Mouse (Mus musculus) lung, embryonic 14.5 days (tissue): ENCODE measurements at regions not wholly inside any gene's neighbourhood (a gene's known extent, or its start where the extent isn't known, plus 50 kb on each side); places are given as distances from the start of the nearest gene placed in this dataset.

Experiments
- ATAC-seq: fragments of 200-750 bp; cut with Nextera tagmentation; 2 replicates; pipeline ENCODE4 v1.8.0; 2017; ENCODE audit warnings: mild to moderate bottlenecking, moderate TSS enrichment, moderate library complexity; ENCODE audit not compliant: insufficient read depth
- DNase-seq: peaks from one replicate; pipeline ENCODE4 v3.0.0-alpha.2; 2015
- H3K27ac ChIP-seq: fragments of 300-500 bp; sonication (generic); 2 replicates; pipeline ENCODE4 v1.5.1; 2014; ENCODE audit warnings: low read depth, mild to moderate bottlenecking, moderate library complexity
- H3K27me3 ChIP-seq: fragments of 300-500 bp; sonication (generic); 2 replicates; pipeline ENCODE4 v1.6.1; 2014; ENCODE audit warnings: low read length, control low read depth; ENCODE audit not compliant: insufficient read depth
- H3K36me3 ChIP-seq: fragments of 300-500 bp; sonication (generic); 2 replicates; pipeline ENCODE4 v1.6.1; 2014; ENCODE audit warnings: control low read depth; ENCODE audit not compliant: insufficient read depth
- H3K4me1 ChIP-seq: fragments of 300-500 bp; sonication (generic); 2 replicates; pipeline ENCODE4 v1.6.1; 2014; ENCODE audit warnings: antibody characterized with exemption, control low read depth; ENCODE audit not compliant: insufficient read depth
- H3K4me2 ChIP-seq: fragments of 300-500 bp; sonication (generic); 2 replicates; pipeline ENCODE4 v1.6.1; 2014; ENCODE audit warnings: mild to moderate bottlenecking
- H3K4me3 ChIP-seq: fragments of 300-500 bp; sonication (generic); 2 replicates; pipeline ENCODE4 v1.5.1; 2014; ENCODE audit warnings: low read depth, low read length
- H3K9ac ChIP-seq: fragments of 300-500 bp; sonication (generic); 2 replicates; pipeline ENCODE4 v1.6.1; 2014
- H3K9me3 ChIP-seq: fragments of 300-500 bp; sonication (generic); 2 replicates; pipeline ENCODE4 v1.6.1; 2016; ENCODE audit warnings: low read depth, low read length, control low read depth
- CTCF ChIP-seq: IDR thresholded peaks from 2 replicates; pipeline ENCODE4 v1.5.1; 2016; ENCODE audit warnings: antibody characterized with exemption, low read depth
- WGBS: fragments of 180-500 bp; shearing (Covaris S2); extraction: QIAGEN DNeasy Blood & Tissue Kit; methylation state at CpG from one replicate; pipeline ENCODE4 v1.1.7; 2014; 5-methylcytosine and 5-hydroxymethylcytosine counted together

- WGBS: 80% methylated on average over 6 of the region's 6 CpGs
Measured at GRCm38 (mm10) chrX:60833456-60833855, 59.8 kb downstream of the Sox3 start.

GRCm38 (mm10) chrX:60831330-60832027, 61.8 kb downstream of the Sox3 start:
- Histone ChIP-seq H3K9me3 (no peaks in the 10 kb centered on the region), H3K4me1 (no peaks in the 10 kb centered on the region), H3K36me3 (no peaks in the 10 kb centered on the region), H3K27ac (no peak overlapping the region), H3K27me3 (no peaks in the 10 kb centered on the region), H3K4me2 (no peak overlapping the region), H3K4me3 (no peak overlapping the region), H3K9ac (no peak overlapping the region)
- ATAC-seq: no peak
- 37% methylated on average over 21 of the region's 22 CpGs for WGBS
- DNase-seq: no peak
- TF ChIP-seq CTCF: no peak

More at GRCm38 (mm10) chrX:60833456-60833855, 59.8 kb downstream of the Sox3 start:
- H3K4me3 ChIP-seq: no peak overlapping the region
- no peaks in the 10 kb centered on the region for H3K36me3 ChIP-seq
- H3K27ac ChIP-seq: no peak overlapping the region
- no peak for TF ChIP-seq CTCF
- no peak overlapping the region for H3K9ac ChIP-seq
- H3K4me2 ChIP-seq: no peak overlapping the region
- H3K4me1 ChIP-seq: no peaks in the 10 kb centered on the region
- no peaks in the 10 kb centered on the region for H3K27me3 ChIP-seq
- H3K9me3 ChIP-seq: no peaks in the 10 kb centered on the region
- DNase-seq: no peak
- ATAC-seq: no peak

GRCm38 (mm10) chrX:60825181-60826080, 67.8 kb downstream of the Sox3 start:
- no peaks in the 10 kb centered on the region for H3K27me3 ChIP-seq
- H3K4me2 ChIP-seq: no peak overlapping the region
- ATAC-seq: peak; percentile 63; the same call in 1 of the 2 replicates
- no peaks in the 10 kb centered on the region for H3K4me1 ChIP-seq
- H3K9me3 ChIP-seq: no peaks in the 10 kb centered on the region
- H3K27ac ChIP-seq: no peak overlapping the region
- DNase-seq: peak; percentile 19
- no peak for TF ChIP-seq CTCF
- WGBS: 54% methylated on average over 8 of the region's 9 CpGs
- no peak overlapping the region for H3K9ac ChIP-seq
- no peaks in the 10 kb centered on the region for H3K36me3 ChIP-seq
- no peak overlapping the region for H3K4me3 ChIP-seq

GRCm38 (mm10) chrX:60798567-60798966, 94.7 kb downstream of the Sox3 start:
- peak; percentile 4 for DNase-seq

GRCm38 (mm10) chrX:60780766-60781165, 112.5 kb downstream of the Sox3 start:
- H3K4me3 ChIP-seq: no peak overlapping the region
- H3K4me1 ChIP-seq: no peaks in the 10 kb centered on the region
- WGBS: 30% methylated on average over 5 of the region's 5 CpGs
- no peaks in the 10 kb centered on the region for H3K9me3 ChIP-seq
- no peak overlapping the region for H3K9ac ChIP-seq
- H3K27ac ChIP-seq: no peak overlapping the region
- H3K36me3 ChIP-seq: no peaks in the 10 kb centered on the region
- no peak overlapping the region for H3K4me2 ChIP-seq
- DNase-seq (no peak), ATAC-seq (no peak)
- H3K27me3 ChIP-seq: no peaks in the 10 kb centered on the region
- no peak for TF ChIP-seq CTCF

More at GRCm38 (mm10) chrX:60798567-60798966, 94.7 kb downstream of the Sox3 start:
- Histone ChIP-seq H3K9ac (no peak overlapping the region), H3K4me2 (no peak overlapping the region), H3K4me3 (no peak overlapping the region), H3K27me3 (no peaks in the 10 kb centered on the region), H3K9me3 (no peaks in the 10 kb centered on the region), H3K27ac (no peak overlapping the region), H3K4me1 (no peaks in the 10 kb centered on the region), H3K36me3 (no peaks in the 10 kb centered on the region)
- 45% methylated on average over 5 of the region's 5 CpGs for WGBS
- ATAC-seq: no peak
- no peak for TF ChIP-seq CTCF

- DNase-seq: no peak
- WGBS: 56% methylated on average over 2 of the region's 2 CpGs
Measured at GRCm38 (mm10) chrX:60780161-60780560, 113.1 kb downstream of the Sox3 start.

GRCm38 (mm10) chrX:60773645-60774044, 119.6 kb downstream of the Sox3 start:
- no peak overlapping the region for H3K4me3 ChIP-seq
- H3K9me3 ChIP-seq: no peaks in the 10 kb centered on the region
- no peak overlapping the region for H3K9ac ChIP-seq
- H3K27ac ChIP-seq: no peak overlapping the region
- 47% methylated on average over 5 of the region's 5 CpGs for WGBS
- no peaks in the 10 kb centered on the region for H3K27me3 ChIP-seq
- TF ChIP-seq CTCF: no peak
- ATAC-seq: no peak
- H3K4me2 ChIP-seq: no peak overlapping the region
- H3K36me3 ChIP-seq: no peaks in the 10 kb centered on the region
- no peak for DNase-seq
- no peaks in the 10 kb centered on the region for H3K4me1 ChIP-seq

More at GRCm38 (mm10) chrX:60780161-60780560, 113.1 kb downstream of the Sox3 start:
- Histone ChIP-seq H3K27me3 (no peaks in the 10 kb centered on the region), H3K9ac (no peak overlapping the region), H3K4me2 (no peak overlapping the region), H3K36me3 (no peaks in the 10 kb centered on the region), H3K27ac (no peak overlapping the region), H3K4me1 (no peaks in the 10 kb centered on the region), H3K4me3 (no peak overlapping the region), H3K9me3 (no peaks in the 10 kb centered on the region)
- no peak for TF ChIP-seq CTCF
- ATAC-seq: no peak
